9 mouse cellular contexts compared by ENCODE assay signal in genomic region chr3:88532689-88533511, GRCm38 (mm10). TPM values are rescaled to one million over a fixed set of nuclear protein-coding genes. Genes with fewer than 3 reads are reported as not detected.
DNase-seq lines count a peak whose midpoint lies in the region; ATAC-seq lines count a peak whose summit lies in the region.
"Had no signal": no experiment of that assay in that cellular context is flagged by ENCODE, and none has a peak within 500 bp of the region (broad histone marks: within the 10 kb centered on the region; RNA-seq: fewer than 3 reads in every experiment).

No protein-coding gene starts in this region.

- peaks cover 17% of the 10 kb centered on the region for H3K36me3 ChIP-seq in hindbrain, embryonic 15.5 days
- H3K36me3 ChIP-seq in megakaryocyte, embryonic 14.5 days (replicated peaks; ENCODE audit: low read length): peaks cover 7% of the 10 kb centered on the region

- H3K4me2 ChIP-seq in hindbrain, embryonic 15.5 days: peak overlapping the region; percentile 90

- no peaks in the 10 kb centered on the region for H3K9me3 ChIP-seq in hindbrain, embryonic 15.5 days
- H3K9me3 ChIP-seq in megakaryocyte, embryonic 14.5 days: no peaks in the 10 kb centered on the region

- H3K4me3 ChIP-seq in hindbrain, embryonic 15.5 days: peak overlapping the region; percentile 81
- peak overlapping the region; percentile 94 for H3K4me3 ChIP-seq in megakaryocyte, embryonic 14.5 days (replicated peaks)

- peak overlapping the region; percentile 98 for H3K27ac ChIP-seq in hindbrain, embryonic 15.5 days (replicated peaks)
- H3K27ac ChIP-seq: macrophage had no signal

- peak overlapping the region; percentile 91 for H3K9ac ChIP-seq in hindbrain, embryonic 15.5 days

- peak; percentile 29 for ATAC-seq in hindbrain, embryonic 15.5 days (ENCODE audit: low FRiP score, low read depth)

- H3K4me1 ChIP-seq in hindbrain, embryonic 15.5 days (replicated peaks): peaks cover 70% of the 10 kb centered on the region
- peaks cover 76% of the 10 kb centered on the region for H3K4me1 ChIP-seq in megakaryocyte, embryonic 14.5 days

- DNase-seq in cerebellum, adult 9-11 months: peak; percentile 71
- DNase-seq in cerebellum, adult 11 months: no peak
- DNase-seq in thymus, postnatal 14 days: peak; percentile 54
- DNase-seq in thymus, postnatal 0 days (ENCODE audit: low spot score): no peak
- no peak for DNase-seq in frontal cortex, postnatal 14 days (ENCODE audit: low spot score in 2 of 2)
- DNase-seq in frontal cortex, postnatal 36 days (ENCODE audit: low spot score in 2 of 2): no peak

- under 1% methylated on average over 40 of the region's 40 CpGs for WGBS in hindbrain, embryonic 15.5 days

- no peaks in the 10 kb centered on the region for H3K27me3 ChIP-seq in hindbrain, embryonic 15.5 days
- H3K27me3 ChIP-seq in megakaryocyte, embryonic 14.5 days (replicated peaks): peaks cover 42% of the 10 kb centered on the region

RNA-seq across cellular contexts. Expression of gene Mex3a, which starts 0.7 kb away (rescaled TPM):
- polyA plus RNA-seq in thymus, postnatal 0 days (2015; fragmentation: Nextera tagmentation; extraction: Ambion mirVana): 8.1 and 10.3 TPM in 2 replicates
- 26.4 and 28.6 TPM in 2 replicates for polyA plus RNA-seq in hindbrain, embryonic 15.5 days (2015; fragmentation: Nextera tagmentation; extraction: Ambion mirVana)
- 0.83 and 1.6 TPM in 2 replicates for polyA plus RNA-seq in megakaryocyte, embryonic 14.5 days (2012; ENCODE audit: insufficient read depth, low replicate concordance)

RNA-seq across cellular contexts. Expression of gene Rab25, which starts 15.2 kb away (rescaled TPM):
- 2.7 and 3.5 TPM in 2 replicates for polyA plus RNA-seq in thymus, postnatal 0 days (2015; fragmentation: Nextera tagmentation; extraction: Ambion mirVana)
- polyA plus RNA-seq in hindbrain, embryonic 15.5 days (2015; fragmentation: Nextera tagmentation; extraction: Ambion mirVana): 0.23 TPM in 1 of 2 replicates, not detected in the other
- 0.51 TPM in 1 of 2 replicates, not detected in the other for polyA plus RNA-seq in megakaryocyte, embryonic 14.5 days (2012; ENCODE audit: insufficient read depth, low replicate concordance)
- polyA plus RNA-seq: macrophage had no signal

RNA-seq across cellular contexts. Expression of gene Lamtor2, which starts 20.0 kb away (rescaled TPM):
- polyA plus RNA-seq in thymus, postnatal 0 days (2015; fragmentation: Nextera tagmentation; extraction: Ambion mirVana): 150 and 153 TPM in 2 replicates
- polyA plus RNA-seq in hindbrain, embryonic 15.5 days (2015; fragmentation: Nextera tagmentation; extraction: Ambion mirVana): 201 and 205 TPM in 2 replicates
- polyA plus RNA-seq in megakaryocyte, embryonic 14.5 days (2012; ENCODE audit: insufficient read depth, low replicate concordance): 18.1 and 152 TPM in 2 replicates

RNA-seq across cellular contexts. Expression of gene Ubqln4, which starts 20.7 kb away (rescaled TPM):
- polyA plus RNA-seq in thymus, postnatal 0 days (2015; fragmentation: Nextera tagmentation; extraction: Ambion mirVana): 14.6 and 16.2 TPM in 2 replicates
- 43.6 and 47.7 TPM in 2 replicates for polyA plus RNA-seq in hindbrain, embryonic 15.5 days (2015; fragmentation: Nextera tagmentation; extraction: Ambion mirVana)
- 26.1 and 51.5 TPM in 2 replicates for polyA plus RNA-seq in megakaryocyte, embryonic 14.5 days (2012; ENCODE audit: insufficient read depth, low replicate concordance)

RNA-seq across cellular contexts. Expression of gene Lmna, which starts 23.1 kb away (rescaled TPM):
- 40.6 and 43.8 TPM in 2 replicates for polyA plus RNA-seq in thymus, postnatal 0 days (2015; fragmentation: Nextera tagmentation; extraction: Ambion mirVana)
- polyA plus RNA-seq in hindbrain, embryonic 15.5 days (2015; fragmentation: Nextera tagmentation; extraction: Ambion mirVana): 52.2 and 53.4 TPM in 2 replicates
- polyA plus RNA-seq in megakaryocyte, embryonic 14.5 days (2012; ENCODE audit: insufficient read depth, low replicate concordance): 607 and 1,158 TPM in 2 replicates

Comparison
In these comparisons a context has a peak if more than half of its experiments do, and no peak if none do; other contexts are left out.
1. DNase-seq: peak in cerebellum, adult 9-11 months (single experiment) and thymus, postnatal 14 days (single experiment); none in cerebellum, adult 11 months (single experiment), thymus, postnatal 0 days (single experiment), frontal cortex, postnatal 14 days (0 of 2) and frontal cortex, postnatal 36 days (0 of 2).